Mouse (Mus musculus): ENCODE data around the gene Zkscan8.

DNA sequence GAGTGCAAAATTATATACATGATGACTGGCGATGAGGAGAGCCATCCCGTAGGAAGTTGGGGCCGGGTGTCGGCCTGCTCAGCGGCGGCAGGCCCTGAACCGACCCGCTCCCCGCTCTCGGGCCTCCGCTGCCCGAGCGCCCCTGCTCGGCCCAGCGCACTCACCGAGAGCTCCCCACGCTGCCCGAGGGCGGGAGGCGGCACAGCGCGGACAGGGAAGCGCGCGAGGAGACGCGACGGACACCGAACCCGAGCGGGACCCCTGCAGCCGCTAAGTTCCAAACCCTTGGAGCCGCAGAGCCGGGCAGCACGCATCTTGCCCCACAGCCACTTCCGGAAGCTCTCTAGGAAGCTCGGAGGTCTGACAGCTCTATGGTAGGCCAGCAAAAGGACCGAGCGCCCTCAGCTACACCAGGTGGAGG lies at the start of gene Zkscan8:
- TF ChIP-seq CTCF (IDR thresholded peaks at IDR 0.05; ENCODE audit: low read depth) (no peak), EP300 (IDR thresholded peaks at IDR 0.05; ENCODE audit: low read depth) (no peak)

Data from liver, embryonic 14.5 days (tissue).